Mouse (Mus musculus) midbrain, embryonic 14.5 days (tissue): ENCODE results near the gene Kif1b. TPM values are rescaled to one million over a fixed set of nuclear protein-coding genes. Genes with fewer than 3 reads are reported as not detected.

ENCODE experiments used
- ATAC-seq: fragments of 200-750 bp; cut with Nextera tagmentation; 2 replicates; pipeline ENCODE4 v1.8.0; 2017; ENCODE audit warnings: moderate number of reproducible peaks, moderate library complexity; ENCODE audit not compliant: low FRiP score, low TSS enrichment
- DNase-seq: peaks from one replicate; pipeline ENCODE4 v3.0.0-alpha.2; 2015
- H3K27ac ChIP-seq: fragments of 300-500 bp; sonication (generic); replicated peaks from 2 replicates; pipeline ENCODE4 v1.5.1; 2014; ENCODE audit warnings: mild to moderate bottlenecking, low read depth, low read length, moderate library complexity
- H3K27me3 ChIP-seq: fragments of 300-500 bp; sonication (generic); 2 replicates; pipeline ENCODE4 v1.6.1; 2014; ENCODE audit warnings: low read length, control low read depth, mixed read lengths; ENCODE audit not compliant: control insufficient read depth, insufficient read depth
- H3K36me3 ChIP-seq: fragments of 300-500 bp; sonication (generic); 2 replicates; pipeline ENCODE4 v1.6.1; 2014; ENCODE audit warnings: low read length, control low read depth; ENCODE audit not compliant: control insufficient read depth, insufficient read depth
- H3K4me1 ChIP-seq: fragments of 300-500 bp; sonication (generic); 2 replicates; pipeline ENCODE4 v1.6.1; 2014; ENCODE audit warnings: mild to moderate bottlenecking, antibody characterized with exemption, low read length, control low read depth; ENCODE audit not compliant: control insufficient read depth, insufficient read depth
- H3K4me2 ChIP-seq: fragments of 300-500 bp; sonication (generic); 2 replicates; pipeline ENCODE4 v1.6.1; 2014; ENCODE audit warnings: mild to moderate bottlenecking, low read length, moderate library complexity
- H3K4me3 ChIP-seq: fragments of 300-500 bp; sonication (generic); replicated peaks from 2 replicates; pipeline ENCODE4 v1.5.1; 2014; ENCODE audit warnings: low read depth, low read length
- H3K9ac ChIP-seq: fragments of 300-500 bp; sonication (generic); replicated peaks from 2 replicates; pipeline ENCODE4 v1.6.1; 2014; ENCODE audit warnings: mild to moderate bottlenecking, low read length, moderate library complexity
- H3K9me3 ChIP-seq: fragments of 300-500 bp; sonication (generic); 2 replicates; pipeline ENCODE4 v1.6.1; 2016; ENCODE audit warnings: low read length, control low read depth, mixed read lengths; ENCODE audit not compliant: control insufficient read depth
- WGBS: fragments of 180-500 bp; shearing (Covaris S2); extraction: QIAGEN DNeasy Blood & Tissue Kit; methylation state at CpG from one replicate; pipeline ENCODE4 v1.1.7; 2014; 5-methylcytosine and 5-hydroxymethylcytosine counted together
- polyA plus RNA-seq: library from polyadenylated mRNA; unstranded; fragments of >200 nt; fragmentation: Nextera tagmentation; extraction: Ambion mirVana; gene quantifications from 2 replicates; pipeline ENCODE4 v1.2.1, GENCODE M21; 2014

Gene Kif1b
- polyA plus RNA-seq, 1 experiment from 2014 or later = 202 TPM

- 97% methylated on average over 2 of the region's 2 CpGs for WGBS
- Histone ChIP-seq H3K27me3 (no peaks in the 10 kb centered on the region), H3K27ac (no peak overlapping the region), H3K4me1 (no peaks in the 10 kb centered on the region), H3K4me2 (no peak overlapping the region), H3K36me3 (peaks cover 97% of the 10 kb centered on the region), H3K4me3 (no peak overlapping the region), H3K9me3 (no peaks in the 10 kb centered on the region), H3K9ac (no peak overlapping the region)
- DNase-seq = no peak
- no peak for ATAC-seq
Observed at GRCm38 (mm10) chr4:149188563-149188962, 118.9 kb downstream of the Kif1b start.

DNA sequence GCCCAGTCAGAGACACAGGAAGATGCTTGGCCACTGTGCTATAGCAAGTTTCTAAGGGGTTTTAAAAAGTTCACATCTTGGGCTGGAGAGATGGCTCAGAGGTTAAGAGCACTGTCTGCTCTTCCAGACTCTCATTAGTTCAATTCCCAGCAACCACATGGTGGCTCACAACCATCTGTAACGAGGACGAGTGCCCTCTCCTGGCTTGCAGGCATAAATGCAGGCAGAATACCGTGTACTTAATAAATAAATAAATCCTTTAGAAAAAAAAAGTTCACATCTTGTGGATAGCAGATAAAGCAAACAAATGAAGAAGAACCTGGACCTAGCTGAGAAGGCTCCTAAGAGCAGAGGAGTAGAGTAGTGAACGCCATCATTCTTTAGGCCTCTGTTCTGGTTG is 124.7 kb downstream of the Kif1b start:
- Histone ChIP-seq H3K4me2 (no peak overlapping the region), H3K4me1 (no peaks in the 10 kb centered on the region), H3K9me3 (no peaks in the 10 kb centered on the region), H3K27ac (no peak overlapping the region), H3K27me3 (no peaks in the 10 kb centered on the region), H3K4me3 (no peak overlapping the region), H3K36me3 (peaks cover 98% of the 10 kb centered on the region), H3K9ac (no peak overlapping the region)
- DNase-seq (peak; percentile 45), ATAC-seq (no peak)
- WGBS = 60% methylated on average over 4 of the region's 4 CpGs

GRCm38 (mm10) chr4:149182192-149182591 is 125.3 kb downstream of the Kif1b start:
- Histone ChIP-seq H3K9ac (no peak overlapping the region), H3K9me3 (no peaks in the 10 kb centered on the region), H3K27me3 (no peaks in the 10 kb centered on the region), H3K27ac (no peak overlapping the region), H3K4me2 (no peak overlapping the region), H3K4me3 (no peak overlapping the region), H3K4me1 (no peaks in the 10 kb centered on the region), H3K36me3 (peaks cover 93% of the 10 kb centered on the region)
- DNase-seq = no peak
- 93% methylated on average over 7 of the region's 7 CpGs for WGBS
- no peak for ATAC-seq

- H3K27ac ChIP-seq = no peak overlapping the region
- H3K9me3 ChIP-seq = no peaks in the 10 kb centered on the region
- DNase-seq (no peak), ATAC-seq (no peak)
- no peaks in the 10 kb centered on the region for H3K4me1 ChIP-seq
- H3K4me3 ChIP-seq = no peak overlapping the region
- H3K36me3 ChIP-seq = peaks cover 88% of the 10 kb centered on the region
- WGBS = 51% methylated on average over 4 of the region's 4 CpGs
- H3K4me2 ChIP-seq = no peak overlapping the region
- no peaks in the 10 kb centered on the region for H3K27me3 ChIP-seq
- H3K9ac ChIP-seq = no peak overlapping the region
Observed at GRCm38 (mm10) chr4:149179573-149179972, 127.9 kb downstream of the Kif1b start.

DNA sequence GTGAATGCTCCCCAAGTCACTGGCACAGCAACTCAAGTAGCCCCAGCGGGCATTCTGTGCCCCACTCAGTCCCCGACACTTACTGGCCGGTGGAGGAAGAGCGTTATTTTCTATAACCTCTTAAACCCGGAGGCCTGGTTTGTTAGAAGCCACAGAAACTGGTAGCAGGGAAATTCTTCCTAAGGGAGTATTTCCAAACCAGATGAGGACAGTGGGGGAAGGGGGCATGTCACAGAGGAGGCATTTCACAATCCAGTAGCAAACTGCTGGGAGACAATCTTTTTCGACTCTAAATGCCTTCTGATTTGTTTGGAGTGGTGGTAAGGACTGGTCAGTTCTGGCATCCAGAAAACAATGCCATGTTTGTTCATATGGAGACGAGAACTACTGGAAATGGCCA is 128.3 kb downstream of the Kif1b start:
- DNase-seq (no peak), ATAC-seq (no peak)
- Histone ChIP-seq H3K27me3 (no peaks in the 10 kb centered on the region), H3K4me2 (no peak overlapping the region), H3K4me1 (no peaks in the 10 kb centered on the region), H3K4me3 (no peak overlapping the region), H3K27ac (no peak overlapping the region), H3K9me3 (no peaks in the 10 kb centered on the region), H3K36me3 (peaks cover 84% of the 10 kb centered on the region), H3K9ac (no peak overlapping the region)
- whole genome bisulfite sequencing = 87% methylated on average over 7 of the region's 7 CpGs

GRCm38 (mm10) chr4:149178328-149178727 is 129.2 kb downstream of the Kif1b start:
- no peaks in the 10 kb centered on the region for H3K9me3 ChIP-seq
- no peaks in the 10 kb centered on the region for H3K4me1 ChIP-seq
- DNase-seq (no peak), ATAC-seq (no peak)
- H3K4me2 ChIP-seq = no peak overlapping the region
- no peak overlapping the region for H3K9ac ChIP-seq
- no peaks in the 10 kb centered on the region for H3K27me3 ChIP-seq
- H3K36me3 ChIP-seq = peaks cover 75% of the 10 kb centered on the region
- no peak overlapping the region for H3K4me3 ChIP-seq
- H3K27ac ChIP-seq = no peak overlapping the region
- 75% methylated on average over 7 of the region's 7 CpGs for WGBS

DNA sequence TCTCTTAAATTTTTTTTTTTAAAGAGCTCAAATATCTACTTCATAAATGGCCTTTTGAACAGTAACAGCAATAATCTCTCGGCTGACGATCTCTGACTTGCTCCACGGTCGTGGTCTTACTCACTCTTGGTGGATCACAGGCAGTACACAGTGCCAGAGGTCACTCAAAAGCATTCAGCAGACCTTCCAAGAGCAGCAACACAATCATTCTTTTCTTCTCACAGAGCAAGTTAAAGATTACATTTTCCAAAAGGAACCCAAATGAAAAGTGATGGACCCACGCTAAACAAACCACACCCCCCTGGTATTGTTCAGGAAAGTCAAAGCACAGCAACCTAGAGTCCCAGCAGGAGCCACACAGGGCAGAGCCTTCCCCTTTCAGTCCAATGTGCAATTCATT is 130.4 kb downstream of the Kif1b start:
- H3K4me3 ChIP-seq = no peak overlapping the region
- H3K9ac ChIP-seq = no peak overlapping the region
- H3K27me3 ChIP-seq = no peaks in the 10 kb centered on the region
- ATAC-seq (no peak), DNase-seq (no peak)
- H3K27ac ChIP-seq = no peak overlapping the region
- peaks cover 62% of the 10 kb centered on the region for H3K36me3 ChIP-seq
- H3K4me1 ChIP-seq = no peaks in the 10 kb centered on the region
- 46% methylated on average over 5 of the region's 5 CpGs for WGBS
- H3K4me2 ChIP-seq = no peak overlapping the region
- H3K9me3 ChIP-seq = no peaks in the 10 kb centered on the region

GRCm38 (mm10) chr4:149176645-149177044 is 130.8 kb downstream of the Kif1b start:
- ATAC-seq (no peak), DNase-seq (peak; percentile 11)
- no peaks in the 10 kb centered on the region for H3K9me3 ChIP-seq
- H3K27ac ChIP-seq = no peak overlapping the region
- H3K27me3 ChIP-seq = no peaks in the 10 kb centered on the region
- no peaks in the 10 kb centered on the region for H3K4me1 ChIP-seq
- no peak overlapping the region for H3K9ac ChIP-seq
- 83% methylated on average over 6 of the region's 6 CpGs for WGBS
- no peak overlapping the region for H3K4me2 ChIP-seq
- no peak overlapping the region for H3K4me3 ChIP-seq
- H3K36me3 ChIP-seq = peaks cover 58% of the 10 kb centered on the region

- no peaks in the 10 kb centered on the region for H3K27me3 ChIP-seq
- no peaks in the 10 kb centered on the region for H3K9me3 ChIP-seq
- no peak overlapping the region for H3K27ac ChIP-seq
- DNase-seq = no peak
- H3K4me3 ChIP-seq = no peak overlapping the region
- H3K4me2 ChIP-seq = no peak overlapping the region
- ATAC-seq = no peak
- 93% methylated on average over 6 of the region's 6 CpGs for WGBS
- no peaks in the 10 kb centered on the region for H3K4me1 ChIP-seq
- H3K36me3 ChIP-seq = peaks cover 29% of the 10 kb centered on the region
- no peak overlapping the region for H3K9ac ChIP-seq
Observed at GRCm38 (mm10) chr4:149173661-149174060, 133.8 kb downstream of the Kif1b start.
